Mouse (Mus musculus) embryo, embryonic 10 days (tissue): ENCODE data around the gene Trp73.

ENCODE experiments used
- DNase-seq: peaks from one replicate; pipeline ENCODE4 v3.0.0-alpha.2; 2015; ENCODE audit warnings: low spot score

The Trp73 gene

DNA sequence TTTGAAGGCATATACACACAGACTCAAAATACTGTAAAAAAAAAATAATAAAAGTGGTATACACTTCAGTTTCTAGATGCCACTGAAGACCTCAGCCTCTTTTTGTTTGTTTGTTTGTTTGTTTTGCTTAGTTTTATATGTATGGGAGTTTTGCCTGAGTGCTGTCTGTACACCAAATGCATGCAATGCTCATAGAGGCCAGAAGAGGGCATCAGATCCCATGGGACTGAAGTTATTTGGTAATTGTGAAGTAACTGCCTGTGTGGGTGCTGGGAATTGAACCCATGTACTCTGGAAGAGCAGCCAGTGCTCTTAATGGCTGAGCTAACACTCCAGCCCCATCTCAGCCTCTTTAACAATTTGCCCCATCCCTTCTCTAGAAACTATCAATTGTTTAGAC is 111.4 kb downstream of the Trp73 start:
- peak; percentile 46 for DNase-seq

DNA sequence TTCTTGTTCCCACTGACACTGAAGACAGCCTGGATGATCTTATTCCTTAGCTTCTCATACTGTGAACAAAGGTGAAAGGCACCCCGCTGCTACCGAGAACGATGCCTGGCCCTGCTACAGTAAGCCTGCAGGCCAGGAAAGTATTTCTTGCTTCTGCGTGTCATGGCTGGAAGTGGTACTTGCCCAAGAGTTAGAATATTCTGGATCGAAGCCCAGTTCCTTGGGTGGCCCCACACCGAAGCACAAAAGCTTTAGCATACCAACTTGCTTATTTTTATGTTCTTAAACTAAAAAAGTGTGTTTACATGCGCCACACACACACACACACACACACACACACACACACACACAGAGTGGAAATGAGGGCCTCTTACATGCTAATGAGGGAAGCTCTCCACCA is 111.9 kb downstream of the Trp73 start:
- DNase-seq, result no peak

- no peak for DNase-seq
These were observed 113.6 kb downstream of the Trp73 start for GRCm38 (mm10) chr4:154026441-154026761.

DNA sequence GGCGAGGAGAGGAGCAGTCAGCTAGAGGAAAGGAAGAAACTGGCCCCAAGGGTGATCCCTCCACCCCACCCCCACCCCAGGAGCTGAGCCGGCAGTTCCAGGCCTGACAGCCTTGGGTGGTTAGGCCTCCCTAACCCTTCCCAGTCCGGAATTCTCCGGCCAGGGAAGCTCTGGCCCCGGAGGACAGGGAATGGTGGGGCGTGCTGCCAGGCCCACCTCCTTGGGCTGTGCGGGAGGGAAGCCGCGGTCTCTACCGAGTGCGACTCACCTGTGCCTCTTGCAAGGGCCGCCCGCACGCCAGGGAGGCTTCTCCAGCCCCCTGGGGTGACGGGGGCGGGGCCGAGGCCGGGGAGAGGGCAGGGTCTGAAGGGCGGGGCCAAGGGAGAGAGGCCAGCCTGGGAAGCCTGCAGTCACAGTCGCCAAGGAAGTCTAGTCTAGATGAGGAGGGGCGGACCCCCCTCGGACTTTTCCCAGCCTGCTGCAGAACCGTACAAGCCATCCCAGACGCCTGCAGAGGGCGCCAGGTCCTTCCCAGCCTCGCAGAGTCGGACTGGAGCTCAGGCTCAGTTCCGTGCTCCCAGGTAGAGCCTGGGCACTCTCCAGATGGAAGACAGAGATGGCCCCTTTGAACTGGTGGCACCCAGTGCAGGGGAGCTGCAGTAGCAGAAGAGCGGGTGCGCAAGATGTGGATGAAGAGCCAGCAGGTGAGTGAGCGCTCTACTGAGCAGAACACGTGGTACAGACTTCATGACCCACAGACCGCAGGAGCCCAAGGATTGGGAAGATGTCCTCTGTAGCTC is 114.2 kb downstream of the Trp73 start, which contains the start of gene Smim1:
Gene Smim1 (minus strand): TSS at position 590 of the 800 bp plus-strand sequence.
- peak; percentile 68 for DNase-seq

- DNase-seq, result no peak
These were observed 115.1 kb downstream of the Trp73 start for GRCm38 (mm10) chr4:154024729-154025521.

GRCm38 (mm10) chr4:154023754-154024601 is 116.0 kb downstream of the Trp73 start:
- peak; percentile 33 for DNase-seq

- no peak for DNase-seq
These were observed 117.2 kb downstream of the Trp73 start for GRCm38 (mm10) chr4:154022844-154023243.

DNA sequence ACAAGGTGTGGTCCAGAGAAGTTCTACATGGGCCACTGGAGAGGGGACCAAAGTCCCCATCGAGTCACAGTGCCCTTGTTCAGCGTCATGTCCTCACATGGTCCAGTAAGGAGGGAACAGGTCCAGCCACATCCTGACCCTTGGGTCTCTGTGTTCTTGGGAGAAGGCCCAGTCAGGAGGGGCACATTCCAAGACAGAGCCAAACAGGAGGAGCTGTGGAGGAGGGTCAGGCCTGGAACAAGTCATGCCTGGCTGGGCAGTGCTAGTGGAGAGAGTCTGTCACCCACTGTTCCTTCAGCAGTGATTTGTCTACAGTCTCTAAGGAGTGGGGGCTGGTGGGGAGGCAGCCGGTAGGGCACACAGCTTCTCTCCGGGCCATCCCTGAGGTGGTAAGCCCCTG is 117.6 kb downstream of the Trp73 start:
- DNase-seq, result no peak

GRCm38 (mm10) chr4:154021432-154021831 is 118.6 kb downstream of the Trp73 start:
- DNase-seq, result no peak

GRCm38 (mm10) chr4:154019571-154019970 is 120.4 kb downstream of the Trp73 start:
- peak; percentile 53 for DNase-seq

DNA sequence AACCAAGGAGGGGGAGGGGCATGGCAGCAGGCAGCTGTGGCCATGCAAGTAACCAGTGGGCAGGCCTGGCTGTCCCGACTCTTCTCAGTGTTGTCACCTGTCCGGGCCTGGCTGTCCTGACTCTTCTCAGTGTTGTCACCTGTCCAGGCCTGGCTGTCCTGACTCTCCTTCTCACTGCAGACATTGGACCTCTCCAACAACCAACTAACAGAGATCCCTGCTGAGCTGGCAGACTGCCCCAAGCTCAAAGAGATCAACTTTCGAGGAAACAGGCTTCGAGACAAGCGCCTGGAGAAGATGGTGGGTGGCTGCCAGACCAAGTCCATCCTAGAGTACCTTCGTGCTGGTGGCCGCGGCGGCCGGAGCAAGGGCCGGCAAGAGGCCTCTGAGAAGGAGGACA is 124.5 kb downstream of the Trp73 start:
- DNase-seq, result no peak

GRCm38 (mm10) chr4:154012132-154012882 is 127.7 kb downstream of the Trp73 start:
- DNase-seq, result no peak

DNA sequence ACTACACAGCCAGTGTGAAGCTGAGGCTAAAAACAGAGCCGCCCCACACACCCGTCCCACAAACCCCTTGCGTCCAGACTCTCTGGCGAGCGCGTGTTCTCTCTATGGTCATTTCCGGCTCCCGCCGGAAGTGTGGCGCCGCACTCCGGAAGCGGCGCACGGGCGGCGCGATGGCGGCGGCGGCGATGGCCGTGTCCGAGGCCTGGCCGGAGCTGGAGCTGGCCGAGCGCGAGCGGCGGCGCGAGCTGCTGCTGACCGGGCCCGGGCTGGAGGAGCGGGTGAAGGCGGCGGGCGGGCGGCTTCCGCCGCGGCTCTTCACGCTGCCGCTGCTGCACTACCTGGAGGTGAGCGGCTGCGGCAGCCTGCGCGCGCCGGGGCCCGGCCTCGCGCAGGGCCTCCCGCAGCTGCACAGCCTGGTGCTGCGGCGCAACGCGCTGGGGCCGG is 128.3 kb downstream of the Trp73 start, which contains the start of gene Lrrc47:
Gene Lrrc47 (plus strand): TSS at position 86 of the 444 bp plus-strand sequence.
- peak; percentile 88 for DNase-seq

- DNase-seq, result no peak
These were observed 128.9 kb downstream of the Trp73 start for GRCm38 (mm10) chr4:154010907-154011645.

- no peak for DNase-seq
These were observed 132.2 kb downstream of the Trp73 start for GRCm38 (mm10) chr4:154007759-154008158.

- DNase-seq, result no peak
These were observed 133.7 kb downstream of the Trp73 start for GRCm38 (mm10) chr4:154006264-154006663.
